Mouse (Mus musculus) bone marrow macrophage, adult 2 months (primary cell): Measurements from ENCODE around the gene Akr1b8.
"Not testable (repeated sequence)": the region's sequence is repeated elsewhere in the genome, so short reads cannot be mapped to it uniquely, and the experiment has no call there.

Source experiments
- CTCF ChIP-seq: IDR thresholded peaks from 2 replicates; pipeline ENCODE4 v1.5.1; 2012; ENCODE audit warnings: low read depth, mild to moderate bottlenecking, low read length, moderate library complexity
- POLR2A ChIP-seq: IDR thresholded peaks from 2 replicates; pipeline ENCODE4 v1.6.1; 2012; ENCODE audit warnings: mild to moderate bottlenecking, low read depth, low read length, borderline replicate concordance

GRCm38 (mm10) chr6:34413386-34413785, 59.5 kb downstream of the Akr1b8 start:
- TF ChIP-seq POLR2A, CTCF: not testable (repeated sequence)
